Mouse (Mus musculus): ENCODE results near the gene Trim40.
"Not testable (repeated sequence)": the region's sequence is repeated elsewhere in the genome, so short reads cannot be mapped to it uniquely, and the experiment has no call there.

Gene Trim40

GRCm38 (mm10) chr17:36892362-36892761 lies 2.4 kb upstream of the Trim40 start:
- DNase-seq = no peak

- not testable (repeated sequence) for DNase-seq
These were observed 1.6 kb upstream of the Trim40 start for GRCm38 (mm10) chr17:36891496-36891895.

GRCm38 (mm10) chr17:36885132-36885790 lies 4.7 kb downstream of the Trim40 start:
- DNase-seq = no peak

- no peak for DNase-seq
These were observed 6.6 kb downstream of the Trim40 start for GRCm38 (mm10) chr17:36883350-36883749.

- no peak for DNase-seq
These were observed 15.3 kb downstream of the Trim40 start for GRCm38 (mm10) chr17:36874636-36875035.

- DNase-seq = no peak
These were observed 19.7 kb downstream of the Trim40 start for GRCm38 (mm10) chr17:36869955-36870810.

- no peak for DNase-seq
These were observed 20.5 kb downstream of the Trim40 start, which contains the start of gene Trim10 for GRCm38 (mm10) chr17:36869284-36869954. Gene Trim10, plus strand, starts transcription at chr17:36869574.

GRCm38 (mm10) chr17:36868836-36869235 lies 21.1 kb downstream of the Trim40 start:
- DNase-seq = no peak

- no peak for DNase-seq
These were observed 23.0 kb downstream of the Trim40 start, which contains the start of gene Trim15 for GRCm38 (mm10) chr17:36866719-36867527. Gene Trim15, minus strand, starts transcription at chr17:36867210.

- DNase-seq = no peak
These were observed 28.2 kb downstream of the Trim40 start for GRCm38 (mm10) chr17:36861680-36862079.

- no peak for DNase-seq
These were observed 31.7 kb downstream of the Trim40 start for GRCm38 (mm10) chr17:36858181-36858580.

GRCm38 (mm10) chr17:36856236-36856635 lies 33.7 kb downstream of the Trim40 start:
- no peak for DNase-seq

GRCm38 (mm10) chr17:36855484-36855883 lies 34.4 kb downstream of the Trim40 start:
- DNase-seq = no peak

GRCm38 (mm10) chr17:36851627-36852026 lies 38.3 kb downstream of the Trim40 start:
- no peak for DNase-seq

GRCm38 (mm10) chr17:36851200-36851599 lies 38.7 kb downstream of the Trim40 start:
- DNase-seq = no peak

- no peak for DNase-seq
These were observed 39.9 kb downstream of the Trim40 start for GRCm38 (mm10) chr17:36849992-36850391.

- DNase-seq = no peak
These were observed 41.0 kb downstream of the Trim40 start for GRCm38 (mm10) chr17:36848911-36849310.

GRCm38 (mm10) chr17:36844725-36845124 lies 45.2 kb downstream of the Trim40 start:
- no peak for DNase-seq

- DNase-seq = no peak
These were observed 45.6 kb downstream of the Trim40 start for GRCm38 (mm10) chr17:36844286-36844719.

GRCm38 (mm10) chr17:36843696-36844095 lies 46.2 kb downstream of the Trim40 start:
- DNase-seq = no peak

- DNase-seq = no peak
These were observed 48.9 kb downstream of the Trim40 start for GRCm38 (mm10) chr17:36840961-36841445.

- DNase-seq = no peak
These were observed 50.0 kb downstream of the Trim40 start for GRCm38 (mm10) chr17:36839931-36840330.
